Mouse (Mus musculus) midbrain, embryonic 14.5 days (tissue): ENCODE results near the gene Gm17332. TPM values are rescaled to one million over a fixed set of nuclear protein-coding genes. Genes with fewer than 3 reads are reported as not detected.
"Not testable (repeated sequence)": the region's sequence is repeated elsewhere in the genome, so short reads cannot be mapped to it uniquely, and the experiment has no call there.

Experiments used
- ATAC-seq: fragments of 200-750 bp; cut with Nextera tagmentation; 2 replicates; pipeline ENCODE4 v1.8.0; 2017; ENCODE audit warnings: moderate number of reproducible peaks, moderate library complexity; ENCODE audit not compliant: low FRiP score, low TSS enrichment
- DNase-seq: peaks from one replicate; pipeline ENCODE4 v3.0.0-alpha.2; 2015
- H3K27ac ChIP-seq: fragments of 300-500 bp; sonication (generic); replicated peaks from 2 replicates; pipeline ENCODE4 v1.5.1; 2014; ENCODE audit warnings: mild to moderate bottlenecking, low read depth, low read length, moderate library complexity
- H3K27me3 ChIP-seq: fragments of 300-500 bp; sonication (generic); 2 replicates; pipeline ENCODE4 v1.6.1; 2014; ENCODE audit warnings: low read length, control low read depth, mixed read lengths; ENCODE audit not compliant: control insufficient read depth, insufficient read depth
- H3K36me3 ChIP-seq: fragments of 300-500 bp; sonication (generic); 2 replicates; pipeline ENCODE4 v1.6.1; 2014; ENCODE audit warnings: low read length, control low read depth; ENCODE audit not compliant: control insufficient read depth, insufficient read depth
- H3K4me1 ChIP-seq: fragments of 300-500 bp; sonication (generic); 2 replicates; pipeline ENCODE4 v1.6.1; 2014; ENCODE audit warnings: mild to moderate bottlenecking, antibody characterized with exemption, low read length, control low read depth; ENCODE audit not compliant: control insufficient read depth, insufficient read depth
- H3K4me2 ChIP-seq: fragments of 300-500 bp; sonication (generic); 2 replicates; pipeline ENCODE4 v1.6.1; 2014; ENCODE audit warnings: mild to moderate bottlenecking, low read length, moderate library complexity
- H3K4me3 ChIP-seq: fragments of 300-500 bp; sonication (generic); replicated peaks from 2 replicates; pipeline ENCODE4 v1.5.1; 2014; ENCODE audit warnings: low read depth, low read length
- H3K9ac ChIP-seq: fragments of 300-500 bp; sonication (generic); replicated peaks from 2 replicates; pipeline ENCODE4 v1.6.1; 2014; ENCODE audit warnings: mild to moderate bottlenecking, low read length, moderate library complexity
- H3K9me3 ChIP-seq: fragments of 300-500 bp; sonication (generic); 2 replicates; pipeline ENCODE4 v1.6.1; 2016; ENCODE audit warnings: low read length, control low read depth, mixed read lengths; ENCODE audit not compliant: control insufficient read depth
- WGBS: fragments of 180-500 bp; shearing (Covaris S2); extraction: QIAGEN DNeasy Blood & Tissue Kit; methylation state at CpG from one replicate; pipeline ENCODE4 v1.1.7; 2014; 5-methylcytosine and 5-hydroxymethylcytosine counted together
- polyA plus RNA-seq: library from polyadenylated mRNA; unstranded; fragments of >200 nt; fragmentation: Nextera tagmentation; extraction: Ambion mirVana; gene quantifications from 2 replicates; pipeline ENCODE4 v1.2.1, GENCODE M21; 2014

Gene Gm17332
- polyA plus RNA-seq, 1 experiment from 2014 or later, result not detected

DNA sequence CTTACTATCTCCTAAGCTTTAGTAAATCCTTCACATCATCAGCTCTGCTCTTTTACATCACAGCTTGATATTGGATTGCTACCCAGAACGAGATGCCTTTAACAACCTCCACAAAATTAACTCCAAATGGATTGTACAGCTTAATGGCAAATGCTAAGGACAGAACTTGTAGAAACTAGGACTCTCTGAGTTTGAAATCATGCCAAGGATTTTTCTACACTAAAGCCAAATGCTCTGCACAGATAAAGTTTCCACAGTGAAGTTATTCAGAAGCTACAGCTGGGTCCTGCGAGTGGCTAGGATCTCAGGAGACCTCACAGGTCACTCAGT, 13.5 kb downstream of the Gm17332 start:
- no peaks in the 10 kb centered on the region for H3K27me3 ChIP-seq
- 46% methylated on average over 2 of the region's 2 CpGs for WGBS
- DNase-seq (peak; percentile 13), ATAC-seq (no peak)
- H3K4me2 ChIP-seq, result peak overlapping the region; percentile 64
- no peaks in the 10 kb centered on the region for H3K36me3 ChIP-seq
- H3K9ac ChIP-seq, result no peak overlapping the region
- 0 out of 2 replicates have a peak, but pooled peaks cover 3% of the 10 kb centered on the region for H3K4me1 ChIP-seq
- no peaks in the 10 kb centered on the region for H3K9me3 ChIP-seq
- H3K4me3 ChIP-seq, result peak overlapping the region; percentile 36
- no peak overlapping the region for H3K27ac ChIP-seq

- Histone ChIP-seq H3K27me3 (no peaks in the 10 kb centered on the region), H3K9me3 (no peaks in the 10 kb centered on the region), H3K27ac (no peak overlapping the region), H3K4me2 (no peak overlapping the region), H3K9ac (no peak overlapping the region), H3K4me3 (no peak overlapping the region), H3K36me3 (no peaks in the 10 kb centered on the region), H3K4me1 (no peaks in the 10 kb centered on the region)
- 91% methylated on average over 3 of the region's 3 CpGs for WGBS
- DNase-seq, result no peak
- ATAC-seq, result no peak
Observed at GRCm38 (mm10) chr11:31157021-31157420, 25.2 kb downstream of the Gm17332 start.

DNA sequence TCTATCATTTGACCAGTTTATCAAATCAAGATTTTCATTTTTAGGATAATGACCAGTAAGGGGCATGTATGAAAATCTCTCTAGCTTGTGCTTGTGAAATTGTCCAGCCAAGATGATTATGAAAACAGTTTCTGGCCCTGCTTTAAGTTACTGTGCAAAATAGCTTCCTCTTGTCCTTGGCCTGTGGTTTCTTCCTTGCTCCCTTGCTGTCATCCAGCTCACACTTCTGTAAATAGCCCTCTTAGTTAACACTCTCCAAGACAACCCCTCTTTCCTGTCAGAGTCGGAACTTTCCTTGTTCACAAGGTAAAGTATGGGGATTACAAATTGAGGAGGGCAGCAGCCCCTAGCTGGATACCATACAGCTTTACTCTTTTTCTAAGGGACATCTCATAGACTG, 43.9 kb downstream of the Gm17332 start:
- not testable (repeated sequence) for H3K27me3 ChIP-seq, H3K9ac ChIP-seq

DNA sequence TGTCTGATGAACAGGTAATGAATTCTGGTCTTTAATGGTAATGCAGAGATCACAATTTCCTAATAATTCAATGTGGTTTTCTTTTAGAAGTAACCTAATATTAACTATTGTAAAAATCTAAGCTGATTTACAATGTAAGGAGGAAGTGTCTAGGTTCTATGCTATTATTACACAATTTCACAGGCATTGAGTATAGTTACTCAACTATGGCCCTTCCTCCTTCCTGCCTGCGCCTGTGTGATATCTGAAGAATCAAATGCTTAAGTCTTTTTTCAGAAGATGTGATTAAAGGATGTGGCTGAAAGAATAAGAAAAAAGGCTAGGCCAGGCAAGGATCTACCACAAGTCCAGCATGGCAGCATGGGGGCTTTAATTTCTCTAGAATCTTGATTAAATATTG, 47.4 kb downstream of the Gm17332 start:
- H3K9ac ChIP-seq, DNase-seq, H3K4me2 ChIP-seq, H3K27ac ChIP-seq, ATAC-seq, H3K9me3 ChIP-seq, H3K27me3 ChIP-seq, H3K36me3 ChIP-seq, H3K4me1 ChIP-seq, H3K4me3 ChIP-seq: not testable (repeated sequence)
- 79% methylated on average over 1 of the region's 1 CpGs for WGBS

More for the DNA sequence above, 43.9 kb downstream of the Gm17332 start:
- H3K4me1 ChIP-seq, ATAC-seq, DNase-seq, H3K4me2 ChIP-seq, H3K4me3 ChIP-seq, H3K9me3 ChIP-seq, H3K27ac ChIP-seq, H3K36me3 ChIP-seq: not testable (repeated sequence)
- 73% methylated on average over 1 of the region's 1 CpGs for WGBS

GRCm38 (mm10) chr11:31133726-31134125, 48.5 kb downstream of the Gm17332 start:
- not testable (repeated sequence) for H3K4me1 ChIP-seq, H3K4me3 ChIP-seq, H3K36me3 ChIP-seq, ATAC-seq, H3K27me3 ChIP-seq, DNase-seq, H3K27ac ChIP-seq, H3K4me2 ChIP-seq, H3K9ac ChIP-seq, H3K9me3 ChIP-seq
- WGBS, result 78% methylated on average over 4 of the region's 4 CpGs

Other genes with a start within 250 kb of the Gm17332 start
- gene Erlec1, start 228.1 kb downstream of the Gm17332 start, polyA plus RNA-seq, result 13.5 and 14.4 TPM in 2 replicates
- 33.5 and 38.5 TPM in 2 replicates for gene Chac2, start 196.1 kb downstream of the Gm17332 start, polyA plus RNA-seq
- gene Stc2, start 187.6 kb upstream of the Gm17332 start, polyA plus RNA-seq, result 0.46 and 0.97 TPM in 2 replicates